Mouse (Mus musculus) bone marrow, adult 2 months (tissue): Measurements from ENCODE around the gene Ptger3.

Experiments used
- CTCF ChIP-seq: fragments of 200-500 bp; IDR thresholded peaks from 2 replicates; pipeline ENCODE4 v1.5.1; 2011; ENCODE audit warnings: low read length, control low read depth; ENCODE audit not compliant: control insufficient read depth, insufficient read depth
- POLR2A ChIP-seq: fragments of 200-500 bp; IDR thresholded peaks from 2 replicates; pipeline ENCODE4 v1.6.1; 2011; ENCODE audit warnings: low read depth, mild to moderate bottlenecking, control low read depth, low read length, borderline replicate concordance; ENCODE audit not compliant: control insufficient read depth

GRCm38 (mm10) chr3:157581755-157582154, 15.1 kb downstream of the Ptger3 start:
- no peak for TF ChIP-seq POLR2A
- TF ChIP-seq CTCF: peak; percentile 32; the same call in 1 of the 2 replicates
